Mouse (Mus musculus): ENCODE measurements around the gene Mtg2. TPM values are rescaled to one million over a fixed set of nuclear protein-coding genes. Genes with fewer than 3 reads are reported as not detected.

The Mtg2 gene
- polyA plus RNA-seq, 1 experiment from 2014 or later, result 34.2 TPM

- peak; percentile 77 for ATAC-seq
- 37% methylated on average over 20 of the region's 20 CpGs for WGBS
- H3K4me2 ChIP-seq, result peak overlapping the region; percentile 93
- peaks cover 31% of the 10 kb centered on the region for H3K36me3 ChIP-seq (ENCODE audit: poor library complexity, severe bottlenecking)
- peak overlapping the region; percentile 77 for H3K9ac ChIP-seq
- peaks cover 15% of the 10 kb centered on the region for H3K4me1 ChIP-seq
- peak overlapping the region; percentile 75 for H3K4me3 ChIP-seq
- H3K27ac ChIP-seq, result peak overlapping the region; percentile 82
- H3K9me3 ChIP-seq (replicated peaks), result no peaks in the 10 kb centered on the region
- H3K27me3 ChIP-seq, result no peaks in the 10 kb centered on the region
Measured at GRCm38 (mm10) chr2:180069770-180070480, 463 bp upstream of the Mtg2 start.

- no peak overlapping the region for H3K4me2 ChIP-seq
Measured at GRCm38 (mm10) chr2:180071671-180072070, 1.3 kb downstream of the Mtg2 start.

GRCm38 (mm10) chr2:180072886-180073285 is 2.5 kb downstream of the Mtg2 start:
- Histone ChIP-seq H3K4me2 (no peak overlapping the region), H3K9ac (no peak overlapping the region), H3K36me3 (ENCODE audit: poor library complexity, severe bottlenecking) (peaks cover 20% of the 10 kb centered on the region), H3K4me1 (peaks cover 15% of the 10 kb centered on the region), H3K27me3 (no peaks in the 10 kb centered on the region), H3K4me3 (no peak overlapping the region), H3K9me3 (replicated peaks) (no peaks in the 10 kb centered on the region), H3K27ac (no peak overlapping the region)
- 91% methylated on average over 7 of the region's 7 CpGs for WGBS
- no peak for ATAC-seq

More at GRCm38 (mm10) chr2:180071671-180072070, 1.3 kb downstream of the Mtg2 start:
- H3K4me1 ChIP-seq, result peaks cover 15% of the 10 kb centered on the region
- no peaks in the 10 kb centered on the region for H3K9me3 ChIP-seq (replicated peaks)
- H3K27me3 ChIP-seq, result no peaks in the 10 kb centered on the region
- 84% methylated on average over 2 of the region's 2 CpGs for WGBS
- peaks cover 21% of the 10 kb centered on the region for H3K36me3 ChIP-seq (ENCODE audit: poor library complexity, severe bottlenecking)
- H3K27ac ChIP-seq, result no peak overlapping the region
- ATAC-seq, result no peak
- H3K9ac ChIP-seq, result no peak overlapping the region
- no peak overlapping the region for H3K4me3 ChIP-seq

GRCm38 (mm10) chr2:180077622-180078021 is 7.2 kb downstream of the Mtg2 start:
- Histone ChIP-seq H3K9ac (no peak overlapping the region), H3K4me1 (no peaks in the 10 kb centered on the region), H3K4me3 (no peak overlapping the region), H3K27me3 (no peaks in the 10 kb centered on the region), H3K36me3 (ENCODE audit: poor library complexity, severe bottlenecking) (peaks cover 43% of the 10 kb centered on the region), H3K9me3 (replicated peaks) (no peaks in the 10 kb centered on the region), H3K4me2 (no peak overlapping the region), H3K27ac (no peak overlapping the region)
- ATAC-seq, result no peak
- 59% methylated on average over 3 of the region's 3 CpGs for WGBS

- WGBS, result 93% methylated on average over 8 of the region's 8 CpGs
- H3K36me3 ChIP-seq (ENCODE audit: poor library complexity, severe bottlenecking), result peaks cover 61% of the 10 kb centered on the region
- ATAC-seq, result no peak
Measured at GRCm38 (mm10) chr2:180080680-180081079, 10.3 kb downstream of the Mtg2 start.

GRCm38 (mm10) chr2:180083063-180083462 is 12.7 kb downstream of the Mtg2 start:
- WGBS, result 88% methylated on average over 10 of the region's 10 CpGs
- Histone ChIP-seq H3K36me3 (ENCODE audit: poor library complexity, severe bottlenecking) (peaks cover 64% of the 10 kb centered on the region), H3K27me3 (no peaks in the 10 kb centered on the region), H3K4me1 (peaks cover 12% of the 10 kb centered on the region), H3K4me2 (no peak overlapping the region), H3K9ac (no peak overlapping the region), H3K27ac (no peak overlapping the region), H3K9me3 (replicated peaks) (no peaks in the 10 kb centered on the region; the same call in 1 of the 2 replicates), H3K4me3 (no peak overlapping the region)
- ATAC-seq, result no peak

More at GRCm38 (mm10) chr2:180080680-180081079, 10.3 kb downstream of the Mtg2 start:
- Histone ChIP-seq H3K27ac (no peak overlapping the region), H3K9me3 (replicated peaks) (no peaks in the 10 kb centered on the region), H3K4me2 (no peak overlapping the region), H3K9ac (no peak overlapping the region), H3K4me1 (peaks cover 3% of the 10 kb centered on the region), H3K27me3 (no peaks in the 10 kb centered on the region), H3K4me3 (no peak overlapping the region)

- H3K36me3 ChIP-seq (ENCODE audit: poor library complexity, severe bottlenecking), result peaks cover 53% of the 10 kb centered on the region
- ATAC-seq, result no peak
- no peak overlapping the region for H3K4me2 ChIP-seq
Measured at GRCm38 (mm10) chr2:180084565-180084964, 14.2 kb downstream of the Mtg2 start.

GRCm38 (mm10) chr2:180085926-180086636 is 15.7 kb downstream of the Mtg2 start:
- no peak overlapping the region for H3K4me3 ChIP-seq
- WGBS, result 70% methylated on average over 16 of the region's 16 CpGs
- no peaks in the 10 kb centered on the region; the same call in 1 of the 2 replicates for H3K9me3 ChIP-seq (replicated peaks)
- H3K27me3 ChIP-seq, result no peaks in the 10 kb centered on the region
- H3K36me3 ChIP-seq (ENCODE audit: poor library complexity, severe bottlenecking), result peaks cover 49% of the 10 kb centered on the region
- ATAC-seq, result peak; percentile 48
- H3K27ac ChIP-seq, result no peak overlapping the region; the same call in 1 of the 2 replicates
- peaks cover 12% of the 10 kb centered on the region for H3K4me1 ChIP-seq
- H3K9ac ChIP-seq, result no peak overlapping the region
- no peak overlapping the region for H3K4me2 ChIP-seq

More at GRCm38 (mm10) chr2:180084565-180084964, 14.2 kb downstream of the Mtg2 start:
- Histone ChIP-seq H3K4me3 (no peak overlapping the region), H3K9me3 (replicated peaks) (no peaks in the 10 kb centered on the region; the same call in 1 of the 2 replicates), H3K9ac (no peak overlapping the region), H3K27ac (no peak overlapping the region), H3K4me1 (peaks cover 12% of the 10 kb centered on the region), H3K27me3 (no peaks in the 10 kb centered on the region)
- 32% methylated on average over 3 of the region's 3 CpGs for WGBS

- Histone ChIP-seq H3K36me3 (ENCODE audit: poor library complexity, severe bottlenecking) (peaks cover 44% of the 10 kb centered on the region), H3K27ac (no peak overlapping the region)
Measured at GRCm38 (mm10) chr2:180086637-180087027, 16.2 kb downstream of the Mtg2 start.

GRCm38 (mm10) chr2:180087472-180087871 is 17.1 kb downstream of the Mtg2 start:
- no peak overlapping the region for H3K9ac ChIP-seq
- H3K4me2 ChIP-seq, result no peak overlapping the region
- WGBS, result 89% methylated on average over 4 of the region's 4 CpGs
- H3K27me3 ChIP-seq, result no peaks in the 10 kb centered on the region
- peaks cover 12% of the 10 kb centered on the region for H3K4me1 ChIP-seq
- peaks cover 37% of the 10 kb centered on the region for H3K36me3 ChIP-seq (ENCODE audit: poor library complexity, severe bottlenecking)
- H3K27ac ChIP-seq, result no peak overlapping the region
- H3K9me3 ChIP-seq (replicated peaks), result no peaks in the 10 kb centered on the region; the same call in 1 of the 2 replicates
- no peak overlapping the region for H3K4me3 ChIP-seq
- ATAC-seq, result no peak

More at GRCm38 (mm10) chr2:180086637-180087027, 16.2 kb downstream of the Mtg2 start:
- 93% methylated on average over 5 of the region's 5 CpGs for WGBS
- Histone ChIP-seq H3K4me2 (no peak overlapping the region), H3K4me1 (peaks cover 12% of the 10 kb centered on the region), H3K9me3 (replicated peaks) (no peaks in the 10 kb centered on the region; the same call in 1 of the 2 replicates), H3K27me3 (no peaks in the 10 kb centered on the region), H3K9ac (no peak overlapping the region), H3K4me3 (no peak overlapping the region)
- ATAC-seq, result no peak

- 70% methylated on average over 11 of the region's 11 CpGs for WGBS
- Histone ChIP-seq H3K9ac (no peak overlapping the region), H3K27me3 (no peaks in the 10 kb centered on the region), H3K4me1 (peaks cover 13% of the 10 kb centered on the region), H3K36me3 (ENCODE audit: poor library complexity, severe bottlenecking) (peaks cover 16% of the 10 kb centered on the region), H3K4me2 (no peak overlapping the region), H3K27ac (no peak overlapping the region), H3K9me3 (replicated peaks) (no peaks in the 10 kb centered on the region; the same call in 1 of the 2 replicates), H3K4me3 (no peak overlapping the region)
- no peak for ATAC-seq
Measured at GRCm38 (mm10) chr2:180090285-180090684, 19.9 kb downstream of the Mtg2 start.

GRCm38 (mm10) chr2:180095711-180096110 is 25.3 kb downstream of the Mtg2 start:
- 20% methylated on average over 5 of the region's 5 CpGs for WGBS
- H3K27ac ChIP-seq, result peak overlapping the region; percentile 35; the same call in 1 of the 2 replicates
- peaks cover 38% of the 10 kb centered on the region for H3K4me1 ChIP-seq
- H3K4me2 ChIP-seq, result no peak overlapping the region
- H3K4me3 ChIP-seq, result no peak overlapping the region
- H3K9me3 ChIP-seq (replicated peaks), result no peaks in the 10 kb centered on the region
- H3K27me3 ChIP-seq, result peaks cover 28% of the 10 kb centered on the region
- peak; percentile 74 for ATAC-seq
- H3K9ac ChIP-seq, result no peak overlapping the region
- no peaks in the 10 kb centered on the region for H3K36me3 ChIP-seq (ENCODE audit: poor library complexity, severe bottlenecking)

Data from forebrain, embryonic 13.5 days (tissue).